Mouse (Mus musculus) spleen, adult 12 weeks (tissue): ENCODE results near the gene Urb2.
"Not testable (repeated sequence)": the region's sequence is repeated elsewhere in the genome, so short reads cannot be mapped to it uniquely, and the experiment has no call there.

ENCODE experiments used
- DNase-seq: peaks from one replicate; pipeline ENCODE4 v3.0.0; 2022; ENCODE audit warnings: low spot score

The Urb2 gene

GRCm38 (mm10) chr8:124014751-124015150 lies 6.6 kb upstream of the Urb2 start:
- DNase-seq: no peak

- DNase-seq: peak; percentile 37
Measured at GRCm38 (mm10) chr8:124019782-124020181, 1.5 kb upstream of the Urb2 start.

DNA sequence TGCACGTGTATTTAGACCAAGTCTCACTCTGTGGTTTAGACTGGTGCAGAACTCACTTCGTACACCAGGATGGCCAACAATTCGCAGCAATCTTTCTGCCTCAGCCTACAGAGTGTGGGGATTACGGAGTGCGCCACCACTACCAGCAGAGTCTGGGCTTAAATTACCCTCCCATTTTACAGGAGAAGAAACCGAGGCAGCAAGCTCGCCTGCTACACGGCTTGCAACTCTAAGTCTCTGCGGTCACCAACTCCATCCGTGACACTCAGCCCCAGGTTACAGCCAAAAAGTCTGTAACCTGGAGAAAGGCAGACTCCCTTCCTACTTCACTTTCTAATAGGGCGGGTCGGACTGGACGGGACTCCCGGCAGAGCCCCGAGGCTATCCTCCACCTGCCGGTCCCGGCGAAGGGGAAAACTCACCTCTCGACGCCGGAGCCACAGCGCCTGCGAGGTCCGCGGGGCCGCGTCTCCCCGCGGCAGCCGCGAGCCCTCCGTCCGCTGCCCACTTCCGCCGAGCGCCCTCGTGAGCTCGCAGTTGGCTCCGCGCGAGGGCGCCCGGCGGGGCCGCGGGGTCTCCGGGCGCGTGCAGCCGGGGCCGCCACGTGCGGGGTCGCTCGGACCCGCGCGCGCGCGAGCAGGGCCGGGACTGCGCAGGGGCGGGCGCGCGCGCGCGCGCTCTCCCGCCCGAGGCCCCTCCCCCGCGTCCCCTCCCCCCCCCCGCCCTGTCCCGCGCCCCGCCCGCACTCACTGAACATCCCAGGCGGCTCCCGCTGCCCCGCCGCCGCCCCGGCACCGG lies 670 bp upstream of the Urb2 start:
- peak; percentile 51 for DNase-seq

DNA sequence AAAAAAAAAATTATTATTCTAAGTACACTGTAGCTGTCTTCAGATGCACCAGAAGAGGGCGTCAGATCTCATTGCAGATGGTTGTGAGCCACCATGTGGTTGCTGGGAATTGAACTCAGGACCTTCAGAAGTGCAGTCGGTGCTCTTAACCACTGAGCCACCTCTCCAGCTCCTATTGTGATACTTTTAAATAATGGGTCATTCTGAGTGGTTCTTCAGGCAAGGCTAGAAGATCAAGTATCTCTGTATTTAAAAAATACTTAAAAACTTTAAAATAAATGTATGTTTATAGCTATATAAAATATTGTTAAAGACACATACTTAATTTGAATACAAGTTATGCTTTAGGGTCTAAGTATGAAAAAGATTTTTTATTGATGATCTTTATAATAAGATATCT lies 5.0 kb downstream of the Urb2 start:
- DNase-seq: not testable (repeated sequence)

- no peak for DNase-seq
Measured at GRCm38 (mm10) chr8:124027831-124028230, 6.5 kb downstream of the Urb2 start.

- no peak for DNase-seq
Measured at GRCm38 (mm10) chr8:124033400-124033799, 12.1 kb downstream of the Urb2 start.

DNA sequence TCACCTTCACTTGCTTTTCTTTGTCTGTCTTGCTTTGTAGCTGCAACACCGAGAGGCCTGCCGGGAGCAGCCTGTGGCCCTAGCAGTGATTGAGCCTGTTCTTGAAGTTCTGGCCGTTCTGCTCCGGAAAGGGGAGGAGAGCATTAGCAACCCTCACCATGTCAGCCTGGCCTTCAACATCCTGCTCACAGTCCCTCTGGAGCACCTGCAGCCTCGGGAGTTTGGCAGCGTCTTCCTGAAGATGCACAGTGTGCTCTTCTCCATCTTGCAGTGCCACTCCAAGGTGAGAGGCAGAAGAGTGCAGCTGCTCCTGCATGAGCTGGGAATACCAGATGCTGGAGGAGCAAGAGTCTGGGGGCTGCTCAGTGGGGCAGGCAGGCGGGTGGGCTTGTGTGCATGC lies 16.8 kb downstream of the Urb2 start:
- DNase-seq: no peak

GRCm38 (mm10) chr8:124039351-124039750 lies 18.0 kb downstream of the Urb2 start:
- DNase-seq: no peak

- no peak for DNase-seq
Measured at GRCm38 (mm10) chr8:124042201-124042600, 20.9 kb downstream of the Urb2 start.

- no peak for DNase-seq
Measured at GRCm38 (mm10) chr8:124044421-124044820, 23.1 kb downstream of the Urb2 start.

DNA sequence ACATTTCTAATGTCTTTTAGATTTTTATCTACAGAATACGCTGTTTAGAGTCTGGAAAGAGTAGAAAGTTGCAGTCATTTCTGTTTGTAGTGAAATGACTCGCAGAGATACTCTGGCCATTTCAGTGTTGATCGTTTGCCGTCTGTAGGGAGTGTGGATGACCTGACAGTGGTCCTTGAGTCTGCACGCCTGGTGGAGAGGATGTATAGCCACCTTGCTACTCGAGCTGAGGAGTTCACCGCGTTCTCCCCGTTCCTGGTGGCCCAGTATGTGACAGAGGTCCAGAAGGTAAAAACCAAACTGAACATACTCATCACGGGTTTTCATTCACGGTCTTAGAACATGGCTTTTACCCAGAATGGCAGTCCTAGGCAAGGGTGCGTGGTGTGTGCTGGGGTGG lies 23.6 kb downstream of the Urb2 start:
- no peak for DNase-seq

DNA sequence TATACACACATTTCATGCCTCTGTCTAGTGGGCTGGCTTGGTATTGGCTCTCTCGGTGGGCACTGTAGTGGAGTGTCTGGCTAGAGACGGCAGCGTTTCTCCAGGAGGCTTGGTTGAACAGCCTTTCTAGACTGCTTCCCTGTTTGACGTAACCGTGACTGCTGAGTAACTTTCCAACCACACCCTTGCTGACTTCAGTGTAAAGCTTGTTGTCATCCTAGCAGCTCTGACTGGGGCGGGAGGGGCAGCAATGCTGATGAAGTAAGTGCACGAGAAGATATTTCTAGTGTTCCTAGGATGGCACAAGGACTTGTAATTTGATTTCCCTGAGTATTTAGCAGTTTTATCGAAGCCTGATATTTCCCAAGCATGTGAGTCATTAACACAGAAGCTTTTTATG lies 24.5 kb downstream of the Urb2 start:
- DNase-seq: no peak

DNA sequence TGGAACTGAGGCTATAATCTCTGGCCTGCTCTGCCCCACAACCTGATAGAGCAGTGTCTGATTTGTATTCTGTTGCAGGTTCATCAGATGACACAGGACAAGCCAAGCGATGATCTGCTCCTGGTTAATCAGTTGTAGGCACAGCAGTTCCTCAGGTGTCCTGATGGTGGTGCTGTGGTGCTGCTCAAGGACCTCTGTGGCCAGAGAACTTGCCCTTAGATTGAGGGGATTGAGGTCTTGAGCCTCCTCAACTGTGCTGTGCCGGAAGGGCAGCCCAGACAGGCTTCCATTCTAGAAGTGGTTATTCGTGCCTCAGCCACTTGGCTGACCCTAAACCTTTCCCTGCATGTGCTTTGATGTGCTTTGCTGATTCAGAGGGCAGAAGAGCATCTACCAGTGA lies 30.8 kb downstream of the Urb2 start:
- no peak for DNase-seq

DNA sequence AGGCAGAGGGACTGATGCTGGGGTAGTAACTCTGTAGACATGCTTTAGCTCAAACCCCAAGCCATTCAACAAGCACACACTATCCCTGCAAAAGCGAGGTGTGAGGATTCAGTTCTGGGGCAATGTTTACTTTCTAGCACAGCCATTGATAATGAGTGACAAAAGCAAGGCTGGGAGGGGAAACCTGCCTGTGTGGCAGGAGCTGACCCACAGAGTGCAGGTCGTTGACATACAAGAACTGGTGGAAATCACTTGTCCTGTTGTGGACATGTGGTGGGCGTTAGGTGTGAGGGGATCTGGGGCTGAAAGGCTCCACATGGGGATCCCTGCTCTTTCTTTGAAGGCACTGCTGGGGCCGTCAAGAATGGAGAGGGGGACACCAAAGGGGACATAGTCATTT lies 31.3 kb downstream of the Urb2 start:
- DNase-seq: no peak

- DNase-seq: no peak
Measured at GRCm38 (mm10) chr8:124056832-124057655, 35.7 kb downstream of the Urb2 start.

DNA sequence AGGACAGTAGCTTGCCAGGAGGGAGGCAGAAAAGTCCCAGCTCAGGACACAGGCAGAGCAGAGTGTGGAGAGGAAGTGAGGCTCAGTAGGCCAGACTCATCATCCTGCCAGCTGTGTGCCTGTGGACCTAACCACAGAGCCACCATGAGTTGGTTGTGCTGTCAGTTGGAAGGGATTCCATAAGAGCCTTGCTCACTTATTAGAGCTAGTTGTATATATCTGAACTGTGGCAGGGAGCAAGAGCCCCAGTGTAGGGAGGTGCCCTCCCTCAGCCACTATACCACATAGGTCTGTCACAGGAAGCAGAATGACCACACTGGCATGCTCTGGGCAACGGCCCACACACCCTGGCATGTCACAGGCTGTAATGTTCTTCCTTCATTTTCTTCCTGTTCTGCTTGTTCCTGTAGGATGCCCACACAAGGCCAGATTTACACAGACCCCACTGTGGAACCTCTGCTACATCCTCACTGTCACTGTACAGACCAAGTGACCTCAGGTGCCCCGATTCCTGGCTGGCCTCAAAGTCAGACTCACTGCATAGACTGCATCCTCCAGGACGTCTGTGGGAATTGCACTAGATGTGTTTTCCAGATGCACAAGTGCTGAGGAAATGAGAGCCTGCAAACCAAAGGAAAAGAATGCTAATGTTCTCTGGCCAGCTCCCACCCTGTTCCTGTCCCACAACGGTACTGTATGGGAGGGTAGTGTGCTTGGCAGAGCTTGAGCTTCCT lies 45.2 kb downstream of the Urb2 start:
- no peak for DNase-seq

GRCm38 (mm10) chr8:124067059-124067750 lies 45.9 kb downstream of the Urb2 start:
- no peak for DNase-seq

DNA sequence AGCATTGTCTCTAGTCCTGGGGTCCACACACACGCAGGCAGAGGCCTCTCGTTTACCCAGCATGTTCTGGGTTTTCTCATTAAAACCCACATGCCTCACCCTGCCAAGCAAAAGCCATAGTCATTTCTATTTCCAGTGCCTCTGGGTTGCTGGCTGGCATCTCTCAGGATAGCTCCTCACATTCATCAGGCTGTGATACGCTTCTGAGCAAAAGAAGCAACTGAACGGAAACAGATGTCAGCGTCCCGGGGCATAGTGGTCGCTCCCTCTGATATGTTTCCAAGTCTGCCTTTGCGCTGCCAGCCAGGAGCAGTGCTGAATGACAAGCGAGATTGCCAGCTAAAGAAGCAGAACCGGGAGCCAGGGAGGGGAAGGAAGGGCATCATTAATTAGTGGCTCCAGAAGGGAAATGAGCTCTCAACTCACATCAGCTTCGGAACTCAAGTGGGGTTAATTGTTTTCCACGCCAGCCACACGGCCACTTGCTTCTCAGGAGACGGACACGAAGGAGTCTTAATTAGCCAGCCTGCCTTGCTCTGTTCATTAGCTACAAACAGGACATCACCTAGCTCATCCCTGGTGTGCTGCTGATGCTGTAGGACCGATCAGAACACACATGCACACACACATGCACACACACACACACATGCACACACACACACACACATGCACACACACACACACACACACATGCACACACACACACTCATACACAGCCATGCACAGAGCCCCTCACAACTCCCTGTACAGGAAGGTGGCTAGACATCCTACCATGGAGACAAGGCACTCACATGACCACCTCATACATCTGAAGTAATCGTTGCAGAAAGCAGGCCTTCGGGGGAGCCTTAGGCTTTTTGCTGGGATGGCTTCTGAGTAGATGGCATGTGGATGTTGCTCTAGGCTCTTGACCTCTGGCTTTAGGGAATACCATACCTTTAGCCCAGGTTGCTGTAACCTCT lies 49.3 kb downstream of the Urb2 start:
- DNase-seq: no peak

GRCm38 (mm10) chr8:124075977-124076376 lies 54.7 kb downstream of the Urb2 start:
- no peak for DNase-seq

DNA sequence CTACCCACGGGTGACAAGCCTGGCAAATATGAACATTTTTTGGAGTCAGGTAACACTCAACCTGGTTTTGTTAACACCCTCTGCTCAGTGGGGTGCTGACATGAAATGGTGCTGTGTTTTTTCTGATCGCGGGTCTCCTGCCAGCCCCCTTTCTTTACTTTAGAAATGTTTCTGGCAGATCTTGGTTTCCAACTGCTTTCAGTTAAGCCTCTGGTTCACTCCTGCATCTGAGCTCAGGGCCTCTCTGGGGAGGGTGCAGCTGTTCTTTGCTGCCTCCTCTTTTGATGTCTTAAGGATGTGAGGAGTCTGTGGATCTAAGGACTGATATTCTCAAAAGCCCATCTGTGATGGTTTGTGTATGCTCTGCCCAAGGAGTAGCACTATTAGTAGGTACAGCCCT lies 55.1 kb downstream of the Urb2 start:
- no peak for DNase-seq

GRCm38 (mm10) chr8:124077377-124077776 lies 56.1 kb downstream of the Urb2 start:
- DNase-seq: no peak
